Mouse (Mus musculus) kidney, embryonic 15.5 days (tissue): ENCODE results near the gene Gca. TPM values are rescaled to one million over a fixed set of nuclear protein-coding genes. Genes with fewer than 3 reads are reported as not detected.

Experiments used
- ATAC-seq: fragments of 200-750 bp; cut with Nextera tagmentation; replicated peaks from 2 replicates; pipeline ENCODE4 v1.8.0; 2017; ENCODE audit warnings: moderate TSS enrichment; ENCODE audit not compliant: low FRiP score
- H3K27ac ChIP-seq: fragments of 300-500 bp; sonication (generic); 2 replicates; pipeline ENCODE4 v1.5.1; 2015; ENCODE audit warnings: mild to moderate bottlenecking, inconsistent platforms
- H3K27me3 ChIP-seq: fragments of 300-500 bp; sonication (generic); 2 replicates; pipeline ENCODE4 v1.6.1; 2015; ENCODE audit warnings: inconsistent platforms
- H3K36me3 ChIP-seq: fragments of 300-500 bp; sonication (generic); 2 replicates; pipeline ENCODE4 v1.6.1; 2015; ENCODE audit warnings: inconsistent platforms
- H3K4me1 ChIP-seq: fragments of 300-500 bp; sonication (generic); 2 replicates; pipeline ENCODE4 v1.6.1; 2015; ENCODE audit warnings: inconsistent platforms
- H3K4me2 ChIP-seq: fragments of 300-500 bp; sonication (generic); 2 replicates; pipeline ENCODE4 v1.6.1; 2015; ENCODE audit warnings: moderate library complexity, mild to moderate bottlenecking, inconsistent platforms
- H3K4me3 ChIP-seq: fragments of 300-500 bp; sonication (generic); replicated peaks from 2 replicates; pipeline ENCODE4 v1.5.1; 2015; ENCODE audit warnings: mild to moderate bottlenecking, inconsistent platforms
- H3K9ac ChIP-seq: fragments of 300-500 bp; sonication (generic); 2 replicates; pipeline ENCODE4 v1.6.1; 2015; ENCODE audit warnings: mild to moderate bottlenecking, inconsistent platforms
- H3K9me3 ChIP-seq: fragments of 300-500 bp; sonication (generic); replicated peaks from 2 replicates; pipeline ENCODE4 v1.6.1; 2016; ENCODE audit warnings: inconsistent platforms
- WGBS: fragments of 180-500 bp; shearing (Covaris S2); methylation state at CpG from one replicate; pipeline ENCODE4 v1.1.7; 2015; ENCODE audit warnings: mixed read lengths; 5-methylcytosine and 5-hydroxymethylcytosine counted together
- polyA plus RNA-seq: library from polyadenylated mRNA; unstranded; fragments of >200 nt; fragmentation: Nextera tagmentation; extraction: Ambion mirVana; gene quantifications from 2 replicates; pipeline ENCODE4 v1.2.1, GENCODE M21; 2015

Gene Gca
- polyA plus RNA-seq, 1 experiment from 2014 or later: 15.2 TPM

GRCm38 (mm10) chr2:62743098-62743497 lies 79.0 kb downstream of the Gca start:
- no peaks in the 10 kb centered on the region for H3K9me3 ChIP-seq
- H3K27me3 ChIP-seq: no peaks in the 10 kb centered on the region
- H3K4me2 ChIP-seq: no peak overlapping the region
- 81% methylated on average over 2 of the region's 2 CpGs for WGBS
- no peak overlapping the region for H3K4me3 ChIP-seq
- H3K27ac ChIP-seq: no peak overlapping the region
- no peak for ATAC-seq
- H3K36me3 ChIP-seq: no peaks in the 10 kb centered on the region
- no peaks in the 10 kb centered on the region for H3K4me1 ChIP-seq
- H3K9ac ChIP-seq: no peak overlapping the region

Other genes starting within 250 kb of the Gca start
- 0.14 and 1.0 TPM in 2 replicates for gene Gcg, start 180.6 kb upstream of the Gca start, polyA plus RNA-seq
- 5.4 and 6.9 TPM in 2 replicates for gene Fap, start 90.2 kb upstream of the Gca start, polyA plus RNA-seq
- 2.7 and 3.1 TPM in 2 replicates for gene Ifih1, start 18.0 kb upstream of the Gca start, polyA plus RNA-seq